Mouse (Mus musculus): ENCODE results near the gene Tmem246.
A peak's percentile ranks its signal among the peaks of the same experiment; 100 is the strongest.

The Tmem246 gene

GRCm38 (mm10) chr4:49572194-49572593 lies 25.5 kb downstream of the Tmem246 start:
- DNase-seq: no peak

- DNase-seq: peak in 1 of 2 experiments; percentile 25
Measured at GRCm38 (mm10) chr4:49567613-49568012, 30.1 kb downstream of the Tmem246 start.

- DNase-seq: no peak
Measured at GRCm38 (mm10) chr4:49559915-49560772, 37.5 kb downstream of the Tmem246 start.

- DNase-seq: no peak
Measured at GRCm38 (mm10) chr4:49558181-49558580, 39.5 kb downstream of the Tmem246 start.

GRCm38 (mm10) chr4:49557375-49557774 lies 40.3 kb downstream of the Tmem246 start:
- no peak for DNase-seq

- no peak for DNase-seq
Measured at GRCm38 (mm10) chr4:49553380-49553779, 44.3 kb downstream of the Tmem246 start.

- no peak for DNase-seq
Measured at GRCm38 (mm10) chr4:49549383-49549782, 48.3 kb downstream of the Tmem246 start, which contains the start of gene Aldob. Gene Aldob, minus strand, starts transcription at chr4:49549546.

GRCm38 (mm10) chr4:49547544-49548219 lies 50.0 kb downstream of the Tmem246 start:
- DNase-seq: no peak

- no peak for DNase-seq
Measured at GRCm38 (mm10) chr4:49546873-49547543, 50.7 kb downstream of the Tmem246 start.

GRCm38 (mm10) chr4:49546026-49546425 lies 51.6 kb downstream of the Tmem246 start:
- DNase-seq: no peak

GRCm38 (mm10) chr4:49540966-49541365 lies 56.7 kb downstream of the Tmem246 start:
- no peak for DNase-seq

GRCm38 (mm10) chr4:49539665-49540064 lies 58.0 kb downstream of the Tmem246 start:
- DNase-seq: no peak

- DNase-seq: no peak
Measured at GRCm38 (mm10) chr4:49536671-49537070, 61.0 kb downstream of the Tmem246 start.

GRCm38 (mm10) chr4:49535675-49536294 lies 61.9 kb downstream of the Tmem246 start:
- DNase-seq: no peak

- DNase-seq: no peak
Measured at GRCm38 (mm10) chr4:49535036-49535435, 62.6 kb downstream of the Tmem246 start.
